Mouse (Mus musculus) lung, embryonic 15.5 days (tissue): ENCODE measurements at regions not wholly inside any gene's neighbourhood (a gene's known extent, or its start where the extent isn't known, plus 50 kb on each side); places are given as distances from the start of the nearest gene placed in this dataset.

Experiments
- ATAC-seq: fragments of 200-750 bp; cut with Nextera tagmentation; 2 replicates; pipeline ENCODE4 v1.8.0; 2017; ENCODE audit warnings: moderate number of reproducible peaks, borderline replicate concordance; ENCODE audit not compliant: low FRiP score, low TSS enrichment; ENCODE audit errors: extremely low read depth
- H3K27ac ChIP-seq: fragments of 300-500 bp; sonication (generic); 2 replicates; pipeline ENCODE4 v1.5.1; 2015; ENCODE audit warnings: moderate library complexity, mild to moderate bottlenecking, inconsistent platforms
- H3K27me3 ChIP-seq: fragments of 300-500 bp; sonication (generic); 2 replicates; pipeline ENCODE4 v1.6.1; 2015; ENCODE audit warnings: inconsistent platforms
- H3K36me3 ChIP-seq: fragments of 300-500 bp; sonication (generic); 2 replicates; pipeline ENCODE4 v1.6.1; 2015; ENCODE audit warnings: inconsistent platforms
- H3K4me1 ChIP-seq: fragments of 300-500 bp; sonication (generic); 2 replicates; pipeline ENCODE4 v1.6.1; 2015; ENCODE audit warnings: inconsistent platforms
- H3K4me2 ChIP-seq: fragments of 300-500 bp; sonication (generic); 2 replicates; pipeline ENCODE4 v1.6.1; 2015; ENCODE audit warnings: inconsistent platforms, mild to moderate bottlenecking, moderate library complexity
- H3K4me3 ChIP-seq: fragments of 300-500 bp; sonication (generic); 2 replicates; pipeline ENCODE4 v1.5.1; 2015; ENCODE audit warnings: mild to moderate bottlenecking, inconsistent platforms
- H3K9ac ChIP-seq: fragments of 300-500 bp; sonication (generic); 2 replicates; pipeline ENCODE4 v1.6.1; 2015; ENCODE audit warnings: inconsistent platforms
- H3K9me3 ChIP-seq: fragments of 300-500 bp; sonication (generic); 2 replicates; pipeline ENCODE4 v1.6.1; 2016; ENCODE audit warnings: inconsistent platforms
- WGBS: fragments of 180-500 bp; shearing (Covaris S2); methylation state at CpG from one replicate; pipeline ENCODE4 v1.1.7; 2015; 5-methylcytosine and 5-hydroxymethylcytosine counted together

DNA sequence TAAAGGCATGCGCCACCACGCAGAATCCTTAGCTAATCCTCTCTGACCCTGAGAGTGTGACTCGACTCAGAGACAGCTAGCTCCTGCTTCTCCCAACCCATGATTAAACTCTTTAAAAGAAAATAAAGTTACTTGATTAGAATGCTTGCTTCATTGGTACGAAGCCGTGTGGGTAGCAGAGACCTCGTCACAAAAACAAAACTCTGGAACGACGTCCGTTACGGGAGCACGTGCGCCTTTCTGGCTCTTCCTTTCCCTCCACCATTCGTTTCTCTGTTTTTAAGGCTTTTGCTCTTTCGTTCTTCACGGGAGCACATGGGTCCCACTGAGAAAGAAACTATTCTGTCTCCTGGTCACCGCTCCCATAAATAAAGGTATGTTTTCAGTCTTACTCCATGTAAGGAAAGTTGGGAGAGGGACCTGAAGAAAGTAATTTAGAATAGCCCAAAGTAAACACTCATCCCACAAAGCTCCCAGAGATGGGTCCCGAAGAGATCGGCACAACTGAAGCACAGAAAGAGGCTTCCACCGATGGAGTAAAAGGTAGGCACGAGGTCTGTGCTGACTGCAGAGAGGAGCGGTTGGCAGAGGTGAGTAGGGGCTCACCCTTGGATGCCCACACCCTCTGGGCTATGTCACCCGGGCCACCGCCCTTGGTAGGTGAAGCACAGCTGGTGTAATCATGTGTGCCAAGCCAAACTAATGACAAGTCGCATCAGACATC lies 70.2 kb upstream of the Cpm start:
- H3K4me2 ChIP-seq: no peak overlapping the region
- H3K9me3 ChIP-seq: no peaks in the 10 kb centered on the region
- H3K27ac ChIP-seq: no peak overlapping the region
- no peak overlapping the region for H3K4me3 ChIP-seq
- H3K27me3 ChIP-seq: no peaks in the 10 kb centered on the region
- WGBS: 80% methylated on average over 24 of the region's 24 CpGs
- H3K4me1 ChIP-seq: no peaks in the 10 kb centered on the region
- no peak overlapping the region for H3K9ac ChIP-seq
- no peak for ATAC-seq
- H3K36me3 ChIP-seq: no peaks in the 10 kb centered on the region

DNA sequence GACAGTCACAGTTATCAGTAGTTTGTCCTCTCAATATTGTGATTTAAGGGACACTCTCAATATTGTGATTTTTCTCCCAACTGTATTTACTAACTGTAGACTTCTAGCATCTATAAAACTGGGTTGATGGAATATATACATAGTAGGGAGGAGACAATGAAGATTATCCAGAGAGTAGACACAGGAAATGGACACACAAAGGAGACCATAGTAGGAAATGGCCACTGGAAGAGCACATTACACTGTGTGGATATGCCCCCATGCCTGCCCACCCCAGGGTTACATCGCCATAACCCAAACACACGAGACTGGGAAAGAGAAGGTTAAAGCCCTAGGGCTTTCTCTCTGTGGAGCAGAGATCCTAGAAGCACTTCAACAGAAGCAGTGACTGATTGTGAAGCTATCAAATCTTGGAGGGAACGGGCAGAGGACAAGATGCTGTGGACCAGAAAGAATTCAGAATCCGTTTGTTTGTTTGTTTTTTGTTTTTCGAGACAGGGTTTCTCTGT lies 71.0 kb upstream of the Cpm start:
- no peak for ATAC-seq
- 0 out of 2 replicates have a peak, but pooled peaks cover 2% of the 10 kb centered on the region for H3K4me1 ChIP-seq
- 80% methylated on average over 5 of the region's 5 CpGs for WGBS

DNA sequence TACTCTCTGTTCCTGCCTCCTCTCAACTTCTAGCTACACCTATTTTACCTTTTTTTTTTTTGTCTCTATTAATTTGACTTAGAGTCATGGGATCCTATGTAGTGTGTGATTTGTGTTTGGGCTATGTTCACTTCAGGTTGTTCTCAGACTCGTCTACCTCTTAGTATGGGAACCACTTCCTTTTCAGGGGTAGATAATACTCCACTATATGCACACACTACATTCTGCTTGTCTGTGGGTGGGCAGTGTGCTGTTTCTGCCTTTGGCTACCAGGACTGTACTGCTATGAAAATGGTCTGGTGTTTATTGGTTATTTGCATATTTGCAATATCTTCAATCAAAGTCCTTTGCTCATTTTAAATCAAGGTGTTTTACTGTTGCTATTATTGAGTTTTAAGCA lies 71.6 kb upstream of the Cpm start:
- Histone ChIP-seq H3K27me3 (no peaks in the 10 kb centered on the region), H3K9me3 (no peaks in the 10 kb centered on the region), H3K27ac (no peak overlapping the region), H3K4me1 (0 out of 2 replicates have a peak, but pooled peaks cover 7% of the 10 kb centered on the region), H3K9ac (no peak overlapping the region), H3K4me3 (no peak overlapping the region), H3K36me3 (no peaks in the 10 kb centered on the region), H3K4me2 (no peak overlapping the region)
- WGBS: 85% methylated on average over 1 of the region's 1 CpGs
- no peak for ATAC-seq

More for the DNA sequence above, 71.0 kb upstream of the Cpm start:
- H3K9me3 ChIP-seq: no peaks in the 10 kb centered on the region
- H3K4me2 ChIP-seq: no peak overlapping the region
- no peaks in the 10 kb centered on the region for H3K27me3 ChIP-seq
- H3K4me3 ChIP-seq: no peak overlapping the region
- no peaks in the 10 kb centered on the region for H3K36me3 ChIP-seq
- H3K27ac ChIP-seq: no peak overlapping the region
- no peak overlapping the region for H3K9ac ChIP-seq

GRCm38 (mm10) chr10:117556851-117557542 lies 72.3 kb upstream of the Cpm start:
- H3K4me1 ChIP-seq: 0 out of 2 replicates have a peak, but pooled peaks cover 7% of the 10 kb centered on the region
- WGBS: 65% methylated on average over 14 of the region's 14 CpGs
- no peaks in the 10 kb centered on the region for H3K9me3 ChIP-seq
- H3K27ac ChIP-seq: no peak overlapping the region
- no peaks in the 10 kb centered on the region for H3K36me3 ChIP-seq
- H3K4me3 ChIP-seq: no peak overlapping the region
- H3K27me3 ChIP-seq: no peaks in the 10 kb centered on the region
- H3K4me2 ChIP-seq: peak overlapping the region; percentile 15; the same call in 1 of the 2 replicates
- no peak for ATAC-seq
- no peak overlapping the region for H3K9ac ChIP-seq

GRCm38 (mm10) chr10:117556027-117556789 lies 73.1 kb upstream of the Cpm start:
- no peaks in the 10 kb centered on the region for H3K36me3 ChIP-seq
- no peak overlapping the region for H3K27ac ChIP-seq
- H3K9me3 ChIP-seq: no peaks in the 10 kb centered on the region
- H3K4me2 ChIP-seq: peak overlapping the region; percentile 15; the same call in 1 of the 2 replicates
- ATAC-seq: no peak
- H3K27me3 ChIP-seq: no peaks in the 10 kb centered on the region
- H3K4me1 ChIP-seq: 0 out of 2 replicates have a peak, but pooled peaks cover 7% of the 10 kb centered on the region
- no peak overlapping the region for H3K9ac ChIP-seq
- WGBS: 28% methylated on average over 15 of the region's 15 CpGs
- no peak overlapping the region for H3K4me3 ChIP-seq

DNA sequence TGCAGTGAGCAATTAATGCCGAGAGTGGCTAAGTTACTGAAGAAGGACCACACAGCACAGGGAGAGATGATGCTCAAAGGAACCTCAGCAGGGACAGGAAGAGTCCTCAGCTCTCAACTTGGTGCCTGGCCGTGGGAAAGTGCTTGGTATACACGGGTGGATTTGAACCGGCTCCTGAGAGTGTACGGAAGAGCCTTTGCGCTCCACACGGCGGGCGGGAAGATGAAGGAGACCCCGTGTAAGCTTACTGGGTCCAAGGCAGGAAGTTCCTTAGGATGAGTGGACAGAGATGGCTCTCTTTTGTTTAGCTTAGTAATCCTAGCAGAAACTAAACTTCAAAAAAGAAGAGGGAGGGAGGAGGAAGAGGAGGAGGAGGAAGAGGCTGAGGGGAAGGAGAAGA lies 73.8 kb upstream of the Cpm start:
- Histone ChIP-seq H3K36me3 (no peaks in the 10 kb centered on the region), H3K4me1 (0 out of 2 replicates have a peak, but pooled peaks cover 7% of the 10 kb centered on the region), H3K27ac (no peak overlapping the region), H3K4me3 (no peak overlapping the region), H3K9me3 (no peaks in the 10 kb centered on the region), H3K9ac (no peak overlapping the region), H3K4me2 (no peak overlapping the region), H3K27me3 (no peaks in the 10 kb centered on the region)
- ATAC-seq: no peak
- WGBS: 75% methylated on average over 10 of the region's 10 CpGs

- H3K27me3 ChIP-seq: no peaks in the 10 kb centered on the region
- H3K4me3 ChIP-seq: no peak overlapping the region
- WGBS: 71% methylated on average over 8 of the region's 8 CpGs
- 0 out of 2 replicates have a peak, but pooled peaks cover 7% of the 10 kb centered on the region for H3K4me1 ChIP-seq
- H3K4me2 ChIP-seq: no peak overlapping the region
- no peaks in the 10 kb centered on the region for H3K9me3 ChIP-seq
- no peak overlapping the region for H3K27ac ChIP-seq
- 0 out of 2 replicates have a peak, but pooled peaks have one; percentile 39 for ATAC-seq
- H3K9ac ChIP-seq: no peak overlapping the region
- no peaks in the 10 kb centered on the region for H3K36me3 ChIP-seq
Measured at GRCm38 (mm10) chr10:117555044-117555443, 74.3 kb upstream of the Cpm start.

- Histone ChIP-seq H3K4me2 (no peak overlapping the region), H3K27me3 (no peaks in the 10 kb centered on the region), H3K9ac (no peak overlapping the region), H3K9me3 (no peaks in the 10 kb centered on the region), H3K4me1 (0 out of 2 replicates have a peak, but pooled peaks cover 7% of the 10 kb centered on the region), H3K4me3 (no peak overlapping the region), H3K36me3 (no peaks in the 10 kb centered on the region), H3K27ac (no peak overlapping the region)
- 31% methylated on average over 6 of the region's 6 CpGs for WGBS
- no peak for ATAC-seq
Measured at GRCm38 (mm10) chr10:117554533-117554932, 74.8 kb upstream of the Cpm start.

- H3K4me1 ChIP-seq: 0 out of 2 replicates have a peak, but pooled peaks cover 7% of the 10 kb centered on the region
- no peak for ATAC-seq
- H3K9ac ChIP-seq: no peak overlapping the region
- H3K4me2 ChIP-seq: no peak overlapping the region
- no peaks in the 10 kb centered on the region for H3K27me3 ChIP-seq
- H3K9me3 ChIP-seq: no peaks in the 10 kb centered on the region
- H3K36me3 ChIP-seq: no peaks in the 10 kb centered on the region
- H3K27ac ChIP-seq: no peak overlapping the region
- 72% methylated on average over 15 of the region's 15 CpGs for WGBS
- H3K4me3 ChIP-seq: no peak overlapping the region
Measured at GRCm38 (mm10) chr10:117553211-117554186, 75.8 kb upstream of the Cpm start.

- Histone ChIP-seq H3K4me1 (peaks cover 10% of the 10 kb centered on the region; the same call in 1 of the 2 replicates), H3K27ac (no peak overlapping the region), H3K4me2 (no peak overlapping the region), H3K9me3 (no peaks in the 10 kb centered on the region), H3K9ac (no peak overlapping the region), H3K4me3 (no peak overlapping the region), H3K36me3 (no peaks in the 10 kb centered on the region), H3K27me3 (no peaks in the 10 kb centered on the region)
- no peak for ATAC-seq
- WGBS: 78% methylated on average over 9 of the region's 9 CpGs
Measured at GRCm38 (mm10) chr10:117552049-117552652, 77.1 kb upstream of the Cpm start.
